Mouse (Mus musculus) cerebellum, adult 18-20 months (tissue): ENCODE results near the gene Plb1.

ENCODE experiments used
- DNase-seq, 2 experiments: peaks; one replicate each; pipeline ENCODE4 v3.0.0; 2021

Plb1 gene

GRCm38 (mm10) chr5:32260751-32261150 lies 28.2 kb downstream of the Plb1 start:
- DNase-seq, result no peak

GRCm38 (mm10) chr5:32261251-32261650 lies 28.7 kb downstream of the Plb1 start:
- peak in 1 of 2 experiments; percentile 35 for DNase-seq

- DNase-seq, result no peak
These were observed 30.0 kb downstream of the Plb1 start for GRCm38 (mm10) chr5:32262534-32262933.

- DNase-seq, result peak; percentile 15 to 17
These were observed 40.0 kb downstream of the Plb1 start for GRCm38 (mm10) chr5:32272502-32272901.

- no peak for DNase-seq
These were observed 45.6 kb downstream of the Plb1 start for GRCm38 (mm10) chr5:32278000-32278694.

GRCm38 (mm10) chr5:32280066-32280465 lies 47.6 kb downstream of the Plb1 start:
- no peak for DNase-seq

- no peak for DNase-seq
These were observed 49.8 kb downstream of the Plb1 start for GRCm38 (mm10) chr5:32282345-32282744.

- DNase-seq, result no peak
These were observed 50.9 kb downstream of the Plb1 start for GRCm38 (mm10) chr5:32283457-32283856.

GRCm38 (mm10) chr5:32286315-32286714 lies 53.8 kb downstream of the Plb1 start:
- no peak for DNase-seq

- peak; percentile 72 to 79 for DNase-seq
These were observed 55.5 kb downstream of the Plb1 start for GRCm38 (mm10) chr5:32288021-32288420.

- no peak for DNase-seq
These were observed 58.8 kb downstream of the Plb1 start for GRCm38 (mm10) chr5:32291316-32291715.

GRCm38 (mm10) chr5:32302991-32303921 lies 70.7 kb downstream of the Plb1 start:
- peak; percentile 38 to 42 for DNase-seq

GRCm38 (mm10) chr5:32307106-32307505 lies 74.6 kb downstream of the Plb1 start:
- no peak for DNase-seq

- no peak for DNase-seq
These were observed 76.1 kb downstream of the Plb1 start for GRCm38 (mm10) chr5:32308647-32309046.

- DNase-seq, result no peak
These were observed 77.2 kb downstream of the Plb1 start for GRCm38 (mm10) chr5:32309714-32310113.

GRCm38 (mm10) chr5:32310802-32311201 lies 78.3 kb downstream of the Plb1 start:
- no peak for DNase-seq

- DNase-seq, result no peak
These were observed 79.2 kb downstream of the Plb1 start for GRCm38 (mm10) chr5:32311589-32312166.

GRCm38 (mm10) chr5:32313671-32314070 lies 81.2 kb downstream of the Plb1 start:
- DNase-seq, result no peak

GRCm38 (mm10) chr5:32314731-32315130 lies 82.2 kb downstream of the Plb1 start:
- no peak for DNase-seq

GRCm38 (mm10) chr5:32322146-32322811 lies 89.8 kb downstream of the Plb1 start:
- DNase-seq, result peak; percentile 78 to 80

GRCm38 (mm10) chr5:32328139-32328538 lies 95.6 kb downstream of the Plb1 start:
- DNase-seq, result no peak

GRCm38 (mm10) chr5:32332591-32332990 lies 100.1 kb downstream of the Plb1 start:
- no peak for DNase-seq

- DNase-seq, result peak; percentile 96 to 97
These were observed 102.7 kb downstream of the Plb1 start for GRCm38 (mm10) chr5:32335172-32335571.
